Mouse (Mus musculus) kidney, embryonic 14.5 days (tissue): ENCODE results near the gene Rxfp3. TPM values are rescaled to one million over a fixed set of nuclear protein-coding genes. Genes with fewer than 3 reads are reported as not detected.

Experiments
- ATAC-seq: fragments of 200-750 bp; cut with Nextera tagmentation; 2 replicates; pipeline ENCODE4 v1.8.0; 2017; ENCODE audit warnings: moderate number of reproducible peaks, mild to moderate bottlenecking, moderate TSS enrichment, moderate library complexity; ENCODE audit not compliant: low FRiP score, low TSS enrichment
- H3K27ac ChIP-seq: fragments of 300-500 bp; sonication (generic); 2 replicates; pipeline ENCODE4 v1.5.1; 2014; ENCODE audit warnings: low read depth, mild to moderate bottlenecking, low read length, moderate library complexity, mixed read lengths
- H3K27me3 ChIP-seq: fragments of 300-500 bp; sonication (generic); 2 replicates; pipeline ENCODE4 v1.6.1; 2014; ENCODE audit warnings: mild to moderate bottlenecking, low read length; ENCODE audit not compliant: control insufficient read depth, insufficient read depth
- H3K36me3 ChIP-seq: fragments of 300-500 bp; sonication (generic); 2 replicates; pipeline ENCODE4 v1.6.1; 2014; ENCODE audit warnings: low read length, mixed read lengths; ENCODE audit not compliant: control insufficient read depth, insufficient read depth
- H3K4me1 ChIP-seq: fragments of 300-500 bp; sonication (generic); 2 replicates; pipeline ENCODE4 v1.6.1; 2014; ENCODE audit warnings: low read length, mixed read lengths; ENCODE audit not compliant: control insufficient read depth, insufficient read depth
- H3K4me2 ChIP-seq: fragments of 300-500 bp; sonication (generic); replicated peaks from 2 replicates; pipeline ENCODE4 v1.6.1; 2014; ENCODE audit warnings: low read depth, mild to moderate bottlenecking, low read length
- H3K4me3 ChIP-seq: fragments of 300-500 bp; sonication (generic); 2 replicates; pipeline ENCODE4 v1.5.1; 2014; ENCODE audit warnings: mild to moderate bottlenecking, low read length
- H3K9ac ChIP-seq: fragments of 300-500 bp; sonication (generic); 2 replicates; pipeline ENCODE4 v1.6.1; 2014; ENCODE audit warnings: low read depth, mild to moderate bottlenecking, low read length, moderate library complexity
- H3K9me3 ChIP-seq: fragments of 300-500 bp; sonication (generic); 2 replicates; pipeline ENCODE4 v1.6.1; 2016; ENCODE audit warnings: low read length; ENCODE audit not compliant: control insufficient read depth
- WGBS: fragments of 180-500 bp; shearing (Covaris S2); extraction: QIAGEN DNeasy Blood & Tissue Kit; methylation state at CpG from one replicate; pipeline ENCODE4 v1.1.7; 2014; 5-methylcytosine and 5-hydroxymethylcytosine counted together
- polyA plus RNA-seq: library from polyadenylated mRNA; unstranded; fragments of >200 nt; fragmentation: Nextera tagmentation; extraction: Ambion mirVana; gene quantifications from 2 replicates; pipeline ENCODE4 v1.2.1, GENCODE M21; 2014

Gene Rxfp3
- polyA plus RNA-seq, 1 experiment from 2014 or later = 0.65 TPM

GRCm38 (mm10) chr15:11040067-11040466, 2.3 kb upstream of the Rxfp3 start:
- H3K4me3 ChIP-seq = no peak overlapping the region
- H3K27ac ChIP-seq = no peak overlapping the region
- no peak overlapping the region for H3K4me2 ChIP-seq
- H3K27me3 ChIP-seq = peaks cover 32% of the 10 kb centered on the region
- H3K9me3 ChIP-seq = no peaks in the 10 kb centered on the region
- 34% methylated on average over 5 of the region's 5 CpGs for WGBS
- H3K4me1 ChIP-seq = peaks cover 18% of the 10 kb centered on the region
- H3K36me3 ChIP-seq = no peaks in the 10 kb centered on the region
- no peak for ATAC-seq
- no peak overlapping the region for H3K9ac ChIP-seq

GRCm38 (mm10) chr15:11038476-11038875, 685 bp upstream of the Rxfp3 start:
- no peaks in the 10 kb centered on the region for H3K36me3 ChIP-seq
- H3K4me1 ChIP-seq = peaks cover 18% of the 10 kb centered on the region
- H3K27me3 ChIP-seq = peaks cover 40% of the 10 kb centered on the region
- no peak overlapping the region for H3K4me3 ChIP-seq
- WGBS = 3% methylated on average over 12 of the region's 12 CpGs
- no peaks in the 10 kb centered on the region for H3K9me3 ChIP-seq
- no peak overlapping the region for H3K4me2 ChIP-seq
- no peak overlapping the region for H3K27ac ChIP-seq
- no peak overlapping the region for H3K9ac ChIP-seq
- ATAC-seq = no peak

- peaks cover 40% of the 10 kb centered on the region for H3K27me3 ChIP-seq
- 3% methylated on average over 8 of the region's 8 CpGs for WGBS
- no peak for ATAC-seq
- H3K9ac ChIP-seq = no peak overlapping the region
- H3K27ac ChIP-seq = no peak overlapping the region
- peak overlapping the region; percentile 67 for H3K4me2 ChIP-seq
- H3K36me3 ChIP-seq = no peaks in the 10 kb centered on the region
- peak overlapping the region; percentile 34 for H3K4me3 ChIP-seq
- no peaks in the 10 kb centered on the region for H3K9me3 ChIP-seq
- peaks cover 18% of the 10 kb centered on the region for H3K4me1 ChIP-seq
These were observed 455 bp downstream of the Rxfp3 start for GRCm38 (mm10) chr15:11037376-11037695.

- H3K9ac ChIP-seq = 0 out of 2 replicates have a peak overlapping the region, but pooled peaks have one; percentile 12
- peak overlapping the region; percentile 67 for H3K4me2 ChIP-seq
- WGBS = 4% methylated on average over 49 of the region's 49 CpGs
- peaks cover 40% of the 10 kb centered on the region for H3K27me3 ChIP-seq
- H3K9me3 ChIP-seq = no peaks in the 10 kb centered on the region
- H3K27ac ChIP-seq = no peak overlapping the region
- H3K4me3 ChIP-seq = peak overlapping the region; percentile 34
- 0 out of 2 replicates have a peak, but pooled peaks have one; percentile 22 for ATAC-seq
- H3K4me1 ChIP-seq = peaks cover 18% of the 10 kb centered on the region
- no peaks in the 10 kb centered on the region for H3K36me3 ChIP-seq
These were observed 1.0 kb downstream of the Rxfp3 start for GRCm38 (mm10) chr15:11036535-11037375.

- Histone ChIP-seq H3K27me3 (peaks cover 40% of the 10 kb centered on the region), H3K4me3 (peak overlapping the region; percentile 34), H3K9ac (no peak overlapping the region), H3K36me3 (no peaks in the 10 kb centered on the region), H3K9me3 (no peaks in the 10 kb centered on the region), H3K27ac (no peak overlapping the region), H3K4me2 (peak overlapping the region; percentile 67), H3K4me1 (peaks cover 18% of the 10 kb centered on the region)
- WGBS = 6% methylated on average over 34 of the region's 34 CpGs
- peak; percentile 12; the same call in 1 of the 2 replicates for ATAC-seq
These were observed 1.8 kb downstream of the Rxfp3 start for GRCm38 (mm10) chr15:11035947-11036474.

- WGBS = 42% methylated on average over 3 of the region's 3 CpGs
- H3K4me3 ChIP-seq = no peak overlapping the region
- no peak overlapping the region for H3K9ac ChIP-seq
- H3K4me1 ChIP-seq = no peaks in the 10 kb centered on the region
- no peak overlapping the region for H3K4me2 ChIP-seq
- H3K27ac ChIP-seq = no peak overlapping the region
- H3K36me3 ChIP-seq = no peaks in the 10 kb centered on the region
- ATAC-seq = peak; percentile 69; the same call in 1 of the 2 replicates
- H3K27me3 ChIP-seq = peaks cover 10% of the 10 kb centered on the region
- H3K9me3 ChIP-seq = no peaks in the 10 kb centered on the region
These were observed 7.6 kb downstream of the Rxfp3 start for GRCm38 (mm10) chr15:11030188-11030587.

GRCm38 (mm10) chr15:11026801-11027561, 10.8 kb downstream of the Rxfp3 start:
- Histone ChIP-seq H3K9me3 (no peaks in the 10 kb centered on the region), H3K4me3 (no peak overlapping the region), H3K4me1 (no peaks in the 10 kb centered on the region), H3K27ac (peak overlapping the region; percentile 69; the same call in 1 of the 2 replicates), H3K4me2 (no peak overlapping the region), H3K9ac (no peak overlapping the region), H3K36me3 (no peaks in the 10 kb centered on the region), H3K27me3 (no peaks in the 10 kb centered on the region)
- no peak; the same call in 1 of the 2 replicates for ATAC-seq
- WGBS = 59% methylated on average over 4 of the region's 4 CpGs

GRCm38 (mm10) chr15:11014931-11015330, 22.9 kb downstream of the Rxfp3 start:
- 34% methylated on average over 2 of the region's 2 CpGs for WGBS
- Histone ChIP-seq H3K9ac (no peak overlapping the region), H3K4me3 (no peak overlapping the region), H3K9me3 (no peaks in the 10 kb centered on the region), H3K27me3 (no peaks in the 10 kb centered on the region), H3K4me1 (0 out of 2 replicates have a peak, but pooled peaks cover 2% of the 10 kb centered on the region), H3K4me2 (no peak overlapping the region), H3K27ac (no peak overlapping the region), H3K36me3 (no peaks in the 10 kb centered on the region)
- ATAC-seq = peak; percentile 73; the same call in 1 of the 2 replicates
